Mouse (Mus musculus): ENCODE data around the gene Prss45.

The Prss45 gene

DNA sequence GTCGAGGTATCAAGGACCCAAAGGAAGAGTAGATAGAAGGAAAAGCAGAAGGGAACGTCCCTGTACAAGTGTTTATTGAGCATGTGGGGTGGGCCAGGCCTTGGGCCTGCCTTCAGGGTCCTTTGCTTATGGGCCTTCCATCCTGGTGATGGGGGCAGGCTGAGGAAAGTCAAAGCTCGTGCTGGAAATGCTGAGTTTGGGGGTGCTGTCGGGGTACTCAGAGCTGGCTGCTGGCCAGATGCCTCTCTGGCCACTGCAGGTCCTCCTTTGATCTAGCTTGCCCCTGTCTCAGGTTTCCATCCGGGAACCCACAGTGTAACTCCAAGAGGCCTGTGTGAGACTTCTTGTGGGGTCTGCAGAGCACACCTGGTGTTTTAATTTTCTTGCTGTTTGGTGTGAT, 24.1 kb downstream of the Prss45 start:
- peak; percentile 81 for DNase-seq

DNA sequence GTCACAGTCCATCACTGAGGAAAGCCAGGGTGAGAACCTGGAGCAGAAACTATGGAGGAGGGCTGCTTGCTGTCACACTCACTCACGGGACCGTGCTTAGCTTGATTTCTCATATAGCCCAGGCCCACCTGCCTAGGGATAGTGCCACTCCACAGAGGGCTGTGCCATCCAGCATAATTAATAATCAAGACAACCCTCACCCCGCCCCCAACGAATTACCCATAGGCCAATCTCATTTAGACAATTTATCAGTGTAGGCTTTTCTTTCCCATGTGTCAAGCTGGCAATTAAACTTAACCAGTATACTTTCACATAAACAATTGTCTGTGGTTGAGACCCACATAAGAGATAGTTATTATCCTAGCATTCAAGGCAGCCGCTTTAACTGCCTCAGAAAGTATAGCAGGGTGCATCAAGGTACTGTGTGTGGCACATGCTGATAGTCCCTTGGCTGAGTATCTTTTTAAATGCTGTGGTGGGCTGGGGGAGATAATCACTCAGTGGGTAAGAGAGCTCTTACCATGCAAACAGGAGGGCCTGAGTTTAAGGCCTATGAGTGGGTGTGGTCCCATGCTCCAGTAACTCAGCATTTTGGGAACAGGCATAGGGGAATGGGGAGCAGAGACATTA, 24.7 kb downstream of the Prss45 start:
- no peak for DNase-seq

DNA sequence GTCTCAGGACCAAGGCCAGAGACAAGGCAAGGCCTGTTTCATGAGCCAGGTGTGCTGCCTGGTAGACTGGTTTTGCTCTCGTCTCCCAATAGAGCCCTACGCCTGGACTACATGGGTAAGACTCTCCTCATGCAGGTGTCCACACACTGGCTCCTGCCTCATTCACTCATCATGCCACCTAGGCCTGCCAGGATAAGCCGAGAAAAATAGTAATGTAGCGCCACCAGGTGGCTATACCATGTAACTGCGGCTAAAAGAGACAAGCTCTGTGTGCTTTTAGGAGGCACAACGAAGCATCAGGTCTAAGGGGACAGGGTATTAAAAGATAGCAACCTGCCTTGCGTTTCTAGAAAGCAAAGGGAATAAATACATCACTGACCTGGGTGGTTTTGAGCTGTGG, 36.6 kb downstream of the Prss45 start:
- DNase-seq, result no peak

DNA sequence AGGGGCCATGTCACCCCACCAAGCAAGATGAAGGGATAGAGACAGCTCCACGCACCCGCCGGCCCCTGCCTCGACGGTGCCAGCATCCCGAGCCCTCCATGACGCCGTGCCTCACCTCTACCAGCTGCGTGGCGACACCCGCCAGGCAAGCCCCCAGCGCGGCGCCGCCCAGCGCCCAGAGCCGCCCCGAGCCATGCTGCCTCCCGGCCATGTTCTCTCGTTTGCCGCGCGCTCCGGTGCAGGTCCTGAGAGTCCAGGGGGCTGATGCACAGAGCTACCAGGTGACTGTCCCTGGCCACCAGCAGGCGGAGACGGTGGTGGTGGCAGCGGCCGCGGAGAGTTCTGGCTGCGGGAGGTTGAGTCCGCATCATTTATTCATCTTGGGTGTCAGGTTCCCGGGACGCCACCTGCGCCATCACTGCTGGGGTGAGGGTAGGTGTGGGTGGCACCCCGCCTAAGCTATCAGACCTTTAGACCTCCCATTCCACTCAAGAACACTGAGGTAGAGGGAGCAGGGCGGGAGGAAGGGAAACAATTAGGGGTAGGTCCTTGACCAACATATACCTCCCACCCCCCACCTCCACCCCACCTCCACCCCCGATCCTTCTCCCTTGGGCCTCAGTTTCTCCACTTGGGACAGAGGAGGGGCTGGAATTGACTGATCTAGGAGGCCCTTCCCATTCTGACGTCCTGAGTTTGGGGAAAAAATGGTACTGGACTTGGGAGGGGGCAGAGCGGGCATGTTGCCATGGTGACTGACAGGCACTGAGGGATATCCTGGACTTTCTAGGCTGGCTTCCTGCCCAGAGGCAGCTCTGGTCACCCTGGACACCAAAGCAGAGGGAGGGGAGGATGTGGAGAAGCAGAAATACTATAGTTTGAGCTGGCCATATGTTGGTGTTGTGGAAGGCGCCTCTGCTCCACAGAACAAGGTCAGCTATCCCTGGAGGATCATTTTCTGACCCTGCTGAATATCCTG, 39.6 kb downstream of the Prss45 start:
- no peak for DNase-seq

DNA sequence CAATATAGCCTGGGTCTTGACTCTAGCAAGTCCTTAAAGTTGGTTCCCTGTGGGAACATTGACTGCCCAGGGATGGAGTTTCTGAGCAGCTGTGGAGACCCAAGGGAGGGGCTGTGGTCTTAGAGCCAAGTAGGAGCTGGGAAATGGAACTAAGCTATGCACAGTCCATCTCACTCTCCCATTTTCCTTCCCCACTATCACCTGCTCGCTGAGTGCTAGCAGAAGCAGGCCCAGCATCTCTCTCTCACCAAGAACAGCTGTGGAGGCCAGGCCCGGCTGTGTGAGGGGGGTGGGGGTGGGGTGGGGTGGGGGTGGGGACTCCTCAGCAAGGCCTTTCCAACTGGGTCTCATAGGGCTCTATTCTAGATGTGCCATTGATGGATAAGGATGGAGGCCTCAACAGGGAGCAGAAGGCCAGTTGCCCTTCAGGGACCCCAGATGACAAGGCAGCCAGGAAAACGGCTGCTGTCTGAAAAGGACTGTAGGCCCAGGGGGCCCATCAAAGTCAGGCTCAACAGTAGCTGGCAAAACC, 40.3 kb downstream of the Prss45 start:
- no peak for DNase-seq

DNA sequence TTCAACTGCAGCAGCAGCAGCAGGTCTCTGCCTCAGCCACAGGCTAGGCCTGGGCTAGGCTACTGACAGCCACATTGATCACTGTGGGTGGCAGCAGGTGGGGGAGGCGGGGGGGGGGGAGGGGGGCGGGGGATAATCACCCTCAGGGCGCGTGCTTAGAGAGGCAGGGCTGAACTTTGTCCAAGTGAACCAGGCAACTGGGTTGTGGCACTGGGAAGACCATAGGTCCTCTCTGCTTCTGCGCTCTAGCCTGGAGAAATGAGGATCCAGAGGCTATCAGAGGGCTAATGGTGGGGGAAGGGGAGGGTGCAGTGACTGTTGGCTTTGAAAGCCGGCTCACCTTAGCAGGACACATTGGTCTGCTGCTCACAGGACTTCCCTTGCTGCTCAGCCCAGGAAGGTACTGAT, 40.9 kb downstream of the Prss45 start:
- DNase-seq, result no peak

DNA sequence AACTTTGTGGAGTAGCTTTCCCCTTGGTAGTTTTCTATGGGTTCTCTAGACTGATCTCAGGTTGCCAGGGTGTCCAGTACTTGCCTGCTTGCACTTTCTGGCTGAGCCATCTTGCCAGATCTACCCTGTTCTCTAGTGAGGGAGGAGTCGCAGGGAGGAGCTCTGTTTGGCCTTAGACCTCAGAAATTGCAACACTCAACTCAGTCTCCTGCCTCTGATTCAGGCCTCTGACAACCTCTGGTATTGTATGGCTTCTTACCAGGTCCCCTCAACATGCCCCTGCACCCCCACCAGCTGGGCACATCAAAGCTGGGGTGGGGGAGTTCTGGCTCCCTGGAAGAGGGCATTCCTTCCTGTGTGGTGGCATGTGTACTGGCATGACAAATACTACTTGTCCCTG, 43.0 kb downstream of the Prss45 start:
- DNase-seq, result no peak

DNA sequence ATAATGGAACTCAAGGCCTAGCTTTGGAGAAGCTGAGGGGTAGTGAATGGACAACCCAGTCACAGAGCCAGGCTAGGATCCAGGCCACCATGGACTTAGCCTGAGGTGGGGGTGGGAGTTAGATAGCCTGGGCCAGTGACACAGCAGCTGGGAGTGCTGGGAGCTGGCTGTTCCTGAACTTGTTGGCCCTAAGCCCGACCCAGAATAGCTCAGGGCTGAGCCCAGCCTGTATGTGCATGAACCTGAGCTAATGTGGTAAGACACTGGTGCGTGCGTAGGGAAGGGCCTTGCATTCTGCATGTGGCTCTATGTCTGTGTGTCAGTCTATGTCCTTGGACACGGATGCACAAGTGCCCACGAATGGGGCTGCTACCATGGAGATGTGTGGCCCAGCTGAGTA, 43.5 kb downstream of the Prss45 start:
- DNase-seq, result peak; percentile 99

DNA sequence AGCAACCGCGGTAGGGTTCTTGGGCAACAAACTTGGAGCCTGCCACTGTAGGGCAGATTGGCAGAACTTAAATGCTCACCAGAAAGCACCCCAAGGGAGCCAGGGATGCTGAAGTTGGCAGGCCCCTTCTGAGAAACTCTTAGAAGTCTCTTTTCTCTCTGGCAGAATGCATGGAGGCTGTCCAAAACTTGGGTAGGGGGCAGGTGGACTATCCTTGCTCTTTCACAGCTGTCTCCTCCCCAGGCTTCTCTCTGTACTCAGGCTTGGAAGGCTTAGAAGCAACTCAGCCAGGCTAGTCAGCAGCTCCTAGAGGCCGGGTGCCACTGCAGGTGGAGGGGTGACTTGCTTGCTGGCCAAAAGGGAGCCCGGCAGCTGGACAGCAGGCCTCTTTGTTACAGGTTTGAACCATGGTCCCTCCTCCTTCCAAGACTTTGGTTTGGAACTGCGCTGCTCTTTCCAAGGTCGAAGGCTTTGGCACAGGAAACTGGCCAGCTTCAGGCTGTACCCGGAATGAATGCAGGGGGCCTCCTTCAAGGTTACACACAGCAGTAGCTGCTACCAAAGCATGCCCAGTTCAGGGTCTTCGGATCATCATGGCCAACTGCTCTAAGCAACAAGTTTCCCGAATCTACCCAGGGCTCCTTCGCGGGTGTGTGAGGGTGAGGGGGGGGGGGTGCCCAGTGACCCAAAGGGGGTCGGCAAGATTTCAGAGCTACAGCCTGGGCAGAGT, 45.0 kb downstream of the Prss45 start, which contains the start of gene Als2cl:
Als2cl (plus strand) TSS at position 680 of the 730 bp plus-strand sequence.
- peak; percentile 96 for DNase-seq

DNA sequence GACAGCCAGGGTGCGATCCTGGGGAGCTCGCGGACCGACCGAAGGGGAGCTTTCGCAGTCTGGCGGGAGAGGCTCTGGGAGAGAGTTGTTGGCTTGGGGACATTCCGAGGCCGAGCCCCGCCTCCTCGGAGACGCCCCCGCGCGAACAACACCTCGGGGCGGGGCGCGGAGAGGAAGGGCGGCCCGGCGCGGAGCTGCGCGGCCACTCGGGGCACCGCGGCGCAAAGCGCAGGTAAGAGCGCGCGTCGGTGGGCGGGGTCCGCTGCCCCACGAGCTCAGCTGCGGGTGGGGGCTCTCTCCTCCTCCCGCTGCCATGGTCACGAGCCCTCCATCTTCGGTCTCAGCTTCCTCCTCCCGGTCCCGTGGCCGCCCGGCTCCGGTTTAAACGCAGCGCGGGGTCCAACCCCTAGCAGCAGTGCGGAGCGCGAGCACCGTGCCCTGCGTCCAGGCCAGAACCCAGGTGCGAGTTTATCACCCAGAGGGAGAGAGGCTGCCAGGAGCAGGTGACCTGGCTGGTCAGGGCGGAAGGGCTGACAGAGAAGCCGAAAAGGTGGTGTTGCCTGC, 45.7 kb downstream of the Prss45 start, which contains the start of gene Tmie:
Tmie (minus strand) TSS at position 116 of the 564 bp plus-strand sequence.
- DNase-seq, result peak; percentile 99

DNA sequence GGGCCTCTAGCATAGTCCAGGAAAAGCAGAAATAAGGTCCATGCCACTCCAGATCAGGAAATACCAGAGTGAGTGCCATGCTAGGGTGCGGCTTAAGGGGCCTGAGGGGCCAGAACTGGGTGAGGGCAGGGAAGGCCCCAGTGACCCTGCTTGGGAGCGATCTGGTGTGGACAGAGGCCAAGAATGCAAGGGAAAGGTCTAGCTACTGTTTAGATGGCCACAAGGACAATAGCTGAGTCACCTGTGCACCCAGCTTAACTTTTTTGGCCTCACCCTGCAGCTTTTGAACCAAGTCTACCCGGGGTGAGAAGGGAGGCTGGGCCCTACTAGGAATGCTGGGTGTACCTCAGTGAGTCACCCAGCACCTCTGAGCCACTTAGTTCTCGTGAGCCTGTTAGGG, 46.4 kb downstream of the Prss45 start:
- DNase-seq, result peak; percentile 96

DNA sequence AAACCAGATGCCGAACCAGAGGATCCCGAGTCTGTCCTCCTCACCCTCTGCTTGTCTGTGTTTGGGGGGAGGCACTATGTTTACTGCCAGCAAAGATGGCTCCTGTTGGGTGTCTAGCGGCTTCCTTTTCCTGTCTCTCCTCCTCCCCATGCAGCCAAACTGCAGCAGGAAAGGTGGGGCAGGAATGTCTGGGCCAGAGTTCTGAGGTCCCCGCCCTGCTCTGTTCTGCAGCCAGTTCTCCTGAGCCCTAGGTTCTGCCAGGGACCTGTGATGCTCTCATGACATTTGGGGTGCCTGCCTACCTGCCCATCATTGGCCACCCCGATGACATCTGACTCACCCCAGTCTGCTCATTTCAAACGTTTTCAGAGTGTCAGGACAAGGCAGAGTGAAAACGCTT, 47.6 kb downstream of the Prss45 start:
- DNase-seq, result peak; percentile 98

DNA sequence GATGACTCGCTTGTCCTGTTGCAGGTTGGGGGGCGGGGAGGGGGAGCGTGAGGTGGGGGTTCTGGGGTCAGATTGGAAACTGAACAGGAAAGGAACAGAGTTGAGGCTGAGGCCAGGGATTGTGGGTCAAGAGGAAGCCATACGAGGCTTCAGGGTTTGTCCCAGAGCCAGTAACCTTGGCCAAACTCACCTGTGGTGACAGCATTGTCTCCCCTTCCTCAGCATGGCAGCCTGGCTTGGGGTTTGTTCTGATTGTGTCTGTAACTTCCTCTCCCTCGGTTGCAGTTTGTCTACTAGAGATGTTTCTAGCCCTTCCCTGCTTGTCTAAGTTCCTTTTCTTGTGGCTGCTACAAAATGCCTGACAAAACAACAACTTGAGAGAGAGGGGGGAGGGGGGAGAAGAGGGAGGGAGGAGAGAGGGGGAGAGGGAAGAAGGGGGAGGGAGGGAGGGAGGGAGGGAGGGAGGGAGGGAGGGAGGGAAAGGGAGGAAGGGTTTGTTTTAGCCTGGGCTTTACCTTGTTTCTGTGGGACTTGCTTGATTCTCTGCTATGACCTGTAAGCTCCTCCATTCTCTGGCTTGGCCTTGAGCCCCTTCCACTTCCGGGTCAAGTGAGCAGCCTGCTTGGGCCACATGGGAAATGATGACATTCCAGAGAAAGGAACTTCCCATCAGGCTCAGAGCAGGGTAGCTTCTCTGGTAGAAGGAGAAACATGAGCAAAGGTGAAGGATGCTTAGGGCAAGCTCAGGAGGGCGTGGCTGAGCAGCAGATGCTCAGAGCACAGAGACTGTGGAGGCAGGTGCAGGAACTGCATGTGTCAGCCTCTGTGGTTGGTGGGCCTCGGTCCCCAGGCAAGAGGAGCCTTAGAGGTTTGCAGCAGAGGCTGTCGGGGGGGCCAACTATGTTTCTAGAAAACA, 53.3 kb downstream of the Prss45 start:
- peak; percentile 91 for DNase-seq

DNA sequence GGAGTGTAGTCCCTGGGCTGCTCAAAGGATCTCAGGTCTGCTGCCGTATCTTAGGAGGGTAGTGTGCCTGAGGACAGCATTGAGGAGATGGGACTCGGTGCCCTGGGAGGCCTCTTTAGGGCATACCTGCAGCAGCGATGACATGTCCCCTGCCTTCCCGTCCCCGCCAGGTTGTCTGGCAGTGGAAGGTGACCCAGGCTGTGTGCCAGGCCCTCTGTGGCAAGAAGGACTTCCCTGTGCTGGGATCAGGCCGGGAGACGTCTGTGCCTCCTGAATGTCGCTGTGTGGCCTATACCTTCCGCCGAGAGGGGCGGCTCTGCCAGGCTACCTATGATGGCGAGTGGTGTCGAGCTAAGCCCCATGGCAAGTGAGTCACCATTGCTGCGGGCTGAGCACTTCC, 54.5 kb downstream of the Prss45 start:
- DNase-seq, result peak; percentile 91

DNA sequence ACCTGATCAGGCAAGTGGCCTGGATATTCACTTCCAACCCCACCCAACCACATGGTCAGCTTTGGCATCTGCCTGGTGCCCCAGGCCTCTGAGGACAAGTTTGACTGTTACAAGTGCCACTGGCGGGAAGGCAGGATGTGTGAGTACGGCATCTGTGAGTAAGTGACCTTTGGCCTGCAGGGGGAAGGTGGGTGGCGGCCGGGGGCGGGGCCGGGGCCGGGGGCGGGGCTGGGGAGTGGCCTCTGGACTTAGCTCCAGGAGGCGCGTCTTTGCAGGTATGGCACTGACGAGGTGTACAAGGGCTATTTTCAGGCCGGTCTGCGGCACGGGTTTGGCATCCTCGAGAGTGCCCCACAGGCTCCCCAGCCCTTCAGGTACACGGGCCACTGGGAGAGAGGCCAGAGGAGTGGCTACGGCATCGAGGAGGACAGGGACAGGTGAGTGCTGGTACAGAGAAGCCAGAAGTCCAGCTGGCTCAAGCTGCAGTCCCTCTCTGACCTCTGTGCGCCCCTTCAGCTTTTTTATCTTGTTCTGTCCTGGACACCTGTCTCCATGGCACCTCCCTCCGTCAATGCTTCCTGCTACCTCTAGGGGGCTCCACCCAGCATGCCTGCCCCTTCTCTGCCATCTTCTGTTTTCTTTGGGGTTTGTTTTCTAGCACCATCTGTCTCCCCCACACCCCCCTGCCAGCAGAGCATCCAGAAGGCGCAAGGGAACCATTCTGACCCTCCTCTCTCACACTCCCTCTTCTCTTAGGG, 55.8 kb downstream of the Prss45 start:
- DNase-seq, result no peak
